Mouse (Mus musculus): ENCODE measurements around the gene 1700092M07Rik. TPM values are rescaled to one million over a fixed set of nuclear protein-coding genes. Genes with fewer than 3 reads are reported as not detected.

Gene 1700092M07Rik
- not detected for total RNA-seq (2021)
- long read RNA-seq, experiment 1: 0 reads
- long read RNA-seq, experiment 2: 0 reads

GRCm38 (mm10) chr19:8740603-8741002 lies at the start of gene 1700092M07Rik:
Gene 1700092M07Rik (plus strand): TSS chr19:8740718.
- DNase-seq: no peak

GRCm38 (mm10) chr19:8691871-8692539 lies 48.5 kb upstream of the 1700092M07Rik start:
- DNase-seq: no peak

- no peak for DNase-seq
Measured at GRCm38 (mm10) chr19:8692740-8693139, 47.8 kb upstream of the 1700092M07Rik start.

GRCm38 (mm10) chr19:8695330-8695729 lies 45.2 kb upstream of the 1700092M07Rik start:
- DNase-seq: no peak

GRCm38 (mm10) chr19:8699652-8700051 lies 40.9 kb upstream of the 1700092M07Rik start:
- DNase-seq: no peak

- DNase-seq: peak; percentile 54
Measured at GRCm38 (mm10) chr19:8702458-8702857, 38.1 kb upstream of the 1700092M07Rik start.

- DNase-seq: no peak
Measured at GRCm38 (mm10) chr19:8703571-8703970, 36.9 kb upstream of the 1700092M07Rik start.

- no peak for DNase-seq
Measured at GRCm38 (mm10) chr19:8705026-8705708, 35.4 kb upstream of the 1700092M07Rik start.

GRCm38 (mm10) chr19:8706132-8706667 lies 34.3 kb upstream of the 1700092M07Rik start:
- no peak for DNase-seq

GRCm38 (mm10) chr19:8706930-8707329 lies 33.6 kb upstream of the 1700092M07Rik start:
- DNase-seq: no peak

GRCm38 (mm10) chr19:8708954-8709353 lies 31.6 kb upstream of the 1700092M07Rik start:
- DNase-seq: no peak

- no peak for DNase-seq
Measured at GRCm38 (mm10) chr19:8710057-8710456, 30.5 kb upstream of the 1700092M07Rik start.

GRCm38 (mm10) chr19:8711506-8711905 lies 29.0 kb upstream of the 1700092M07Rik start:
- no peak for DNase-seq

- no peak for DNase-seq
Measured at GRCm38 (mm10) chr19:8711949-8712869, 28.3 kb upstream of the 1700092M07Rik start.

GRCm38 (mm10) chr19:8712870-8713305 lies 27.6 kb upstream of the 1700092M07Rik start:
- peak; percentile 52 for DNase-seq

GRCm38 (mm10) chr19:8713306-8713996 lies 27.1 kb upstream of the 1700092M07Rik start:
- peak; percentile 89 for DNase-seq

- DNase-seq: no peak
Measured at GRCm38 (mm10) chr19:8713997-8714652, 26.4 kb upstream of the 1700092M07Rik start.

GRCm38 (mm10) chr19:8714653-8715481 lies 25.7 kb upstream of the 1700092M07Rik start:
- no peak for DNase-seq

GRCm38 (mm10) chr19:8715868-8716766 lies 24.4 kb upstream of the 1700092M07Rik start:
- no peak for DNase-seq
